1 mouse cellular context compared by ENCODE assay signal in the genomic region with DNA sequence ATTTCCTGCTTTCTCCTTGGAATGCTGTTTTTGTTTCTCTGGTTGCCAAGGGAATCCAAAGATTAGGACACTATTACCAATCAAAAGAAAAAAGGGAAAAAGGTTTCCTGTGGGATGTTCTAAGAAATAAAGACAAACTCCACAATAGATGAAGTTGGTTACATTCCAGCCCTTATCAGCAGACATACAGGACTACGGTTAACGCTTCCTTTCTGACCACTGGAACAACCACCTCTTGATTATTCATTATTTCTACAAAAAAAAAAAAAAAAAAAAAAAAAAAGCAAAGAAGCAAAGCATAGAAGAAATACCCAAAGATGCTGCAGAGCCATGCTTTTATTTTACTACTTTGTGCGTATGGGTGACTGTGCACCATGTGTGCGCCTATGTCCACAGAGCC.
TF ChIP-seq lines count a peak whose summit lies in the region.

No protein-coding gene starts in this region.

TF ChIP-seq in ES-E14, 5 proteins besides CTCF, POLR2A, EP300 and RAD21:
- TF ChIP-seq CHD2 (IDR thresholded peaks at IDR 0.05; ENCODE audit: low read depth, low read length): no peak
- TF ChIP-seq ZC3H11A (IDR thresholded peaks at IDR 0.05; ENCODE audit: borderline replicate concordance, low read depth, low read length): no peak
- TF ChIP-seq MAFK (IDR thresholded peaks at IDR 0.05; ENCODE audit: insufficient read depth, low read depth, low read length): no peak
- TF ChIP-seq ZNF384 (IDR thresholded peaks at IDR 0.05; ENCODE audit: low read depth, low read length): 0 out of 2 replicates have a peak, but pooled peaks have one; percentile 32
- TF ChIP-seq HCFC1 (IDR thresholded peaks at IDR 0.05; ENCODE audit: borderline replicate concordance, insufficient read depth, low read length): no peak
TF ChIP-seq in ES-E14: peak in this region for 1.
